Mouse (Mus musculus): ENCODE measurements around the gene Ncapg2. TPM values are rescaled to one million over a fixed set of nuclear protein-coding genes. Genes with fewer than 3 reads are reported as not detected.

Gene Ncapg2
- polyA plus RNA-seq, 1 experiment from 2014 or later, result 7.8 TPM

DNA sequence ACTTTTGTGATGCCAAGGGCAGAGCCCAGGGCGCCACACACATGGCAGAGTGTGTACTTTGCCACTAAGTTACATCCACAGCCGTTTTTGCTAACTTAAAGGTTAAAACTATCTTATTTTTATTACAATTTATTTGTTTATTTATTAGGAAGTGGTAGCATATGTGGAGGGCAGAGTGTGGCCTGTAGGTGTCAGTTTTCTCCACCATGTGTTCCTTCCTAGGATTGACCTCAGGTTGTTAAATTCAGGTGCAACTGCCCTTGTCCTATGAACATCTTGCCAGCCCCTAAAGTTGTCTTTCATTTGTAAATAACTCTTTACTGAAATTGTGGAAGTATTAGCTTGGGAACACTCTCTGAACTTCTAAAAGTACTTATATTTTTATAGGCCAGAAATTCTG is 20.2 kb downstream of the Ncapg2 start:
- Histone ChIP-seq H3K27me3 (ENCODE audit: control insufficient read depth, insufficient read depth, low read length) (no peaks in the 10 kb centered on the region), H3K27ac (replicated peaks) (no peak overlapping the region), H3K4me2 (replicated peaks; ENCODE audit: low read depth) (no peak overlapping the region), H3K9ac (ENCODE audit: low read length) (no peak overlapping the region), H3K4me3 (ENCODE audit: low read depth, low read length) (no peak overlapping the region), H3K36me3 (ENCODE audit: control insufficient read depth, insufficient read depth, low read length) (peaks cover 11% of the 10 kb centered on the region), H3K4me1 (replicated peaks; ENCODE audit: control insufficient read depth, insufficient read depth) (no peaks in the 10 kb centered on the region), H3K9me3 (ENCODE audit: control insufficient read depth, low read length) (no peaks in the 10 kb centered on the region)
- 86% methylated on average over 2 of the region's 2 CpGs for WGBS
- TF ChIP-seq CTCF (IDR thresholded peaks at IDR 0.05; ENCODE audit: low read depth), result peak; percentile 16; the same call in 1 of the 2 replicates
- no peak for TF ChIP-seq EP300 (optimal IDR thresholded peaks at IDR 0.05)
- no peak for DNase-seq (ENCODE audit: low spot score)
- ATAC-seq (ENCODE audit: low FRiP score, low TSS enrichment), result no peak

GRCm38 (mm10) chr12:116433742-116434141 is 28.5 kb downstream of the Ncapg2 start:
- H3K9me3 ChIP-seq (ENCODE audit: control insufficient read depth, low read length), result no peaks in the 10 kb centered on the region
- 79% methylated on average over 2 of the region's 2 CpGs for WGBS
- ATAC-seq (ENCODE audit: low FRiP score, low TSS enrichment) (no peak), DNase-seq (ENCODE audit: low spot score) (no peak)
- H3K27me3 ChIP-seq (ENCODE audit: control insufficient read depth, insufficient read depth, low read length), result no peaks in the 10 kb centered on the region
- no peak overlapping the region for H3K4me3 ChIP-seq (ENCODE audit: low read depth, low read length)
- H3K4me2 ChIP-seq (replicated peaks; ENCODE audit: low read depth), result no peak overlapping the region
- TF ChIP-seq EP300 (optimal IDR thresholded peaks at IDR 0.05), result no peak
- no peak for TF ChIP-seq CTCF (IDR thresholded peaks at IDR 0.05; ENCODE audit: low read depth)
- no peak overlapping the region for H3K27ac ChIP-seq (replicated peaks)
- H3K4me1 ChIP-seq (replicated peaks; ENCODE audit: control insufficient read depth, insufficient read depth), result no peaks in the 10 kb centered on the region
- no peak overlapping the region for H3K9ac ChIP-seq (ENCODE audit: low read length)
- H3K36me3 ChIP-seq (ENCODE audit: control insufficient read depth, insufficient read depth, low read length), result peaks cover 7% of the 10 kb centered on the region

- no peaks in the 10 kb centered on the region for H3K27me3 ChIP-seq (ENCODE audit: control insufficient read depth, insufficient read depth, low read length)
- no peak overlapping the region for H3K4me2 ChIP-seq (replicated peaks; ENCODE audit: low read depth)
- no peak overlapping the region for H3K4me3 ChIP-seq (ENCODE audit: low read depth, low read length)
- no peak overlapping the region for H3K27ac ChIP-seq (replicated peaks)
- H3K9ac ChIP-seq (ENCODE audit: low read length), result no peak overlapping the region
- no peak for TF ChIP-seq CTCF (IDR thresholded peaks at IDR 0.05; ENCODE audit: low read depth)
- no peak for TF ChIP-seq EP300 (optimal IDR thresholded peaks at IDR 0.05)
- H3K9me3 ChIP-seq (ENCODE audit: control insufficient read depth, low read length), result no peaks in the 10 kb centered on the region
- H3K4me1 ChIP-seq (replicated peaks; ENCODE audit: control insufficient read depth, insufficient read depth), result no peaks in the 10 kb centered on the region
- WGBS, result 94% methylated on average over 2 of the region's 2 CpGs
- H3K36me3 ChIP-seq (ENCODE audit: control insufficient read depth, insufficient read depth, low read length), result peaks cover 7% of the 10 kb centered on the region
- ATAC-seq (ENCODE audit: low FRiP score, low TSS enrichment) (no peak), DNase-seq (ENCODE audit: low spot score) (no peak)
Measured at GRCm38 (mm10) chr12:116435232-116435631, 30.0 kb downstream of the Ncapg2 start.

GRCm38 (mm10) chr12:116436125-116436524 is 30.9 kb downstream of the Ncapg2 start:
- H3K9ac ChIP-seq (ENCODE audit: low read length), result no peak overlapping the region
- H3K4me1 ChIP-seq (replicated peaks; ENCODE audit: control insufficient read depth, insufficient read depth), result no peaks in the 10 kb centered on the region
- no peak for TF ChIP-seq EP300 (optimal IDR thresholded peaks at IDR 0.05)
- DNase-seq (ENCODE audit: low spot score) (no peak), ATAC-seq (ENCODE audit: low FRiP score, low TSS enrichment) (no peak)
- H3K27me3 ChIP-seq (ENCODE audit: control insufficient read depth, insufficient read depth, low read length), result no peaks in the 10 kb centered on the region
- H3K9me3 ChIP-seq (ENCODE audit: control insufficient read depth, low read length), result no peaks in the 10 kb centered on the region
- peaks cover 7% of the 10 kb centered on the region for H3K36me3 ChIP-seq (ENCODE audit: control insufficient read depth, insufficient read depth, low read length)
- H3K4me3 ChIP-seq (ENCODE audit: low read depth, low read length), result no peak overlapping the region
- no peak overlapping the region for H3K4me2 ChIP-seq (replicated peaks; ENCODE audit: low read depth)
- H3K27ac ChIP-seq (replicated peaks), result no peak overlapping the region
- 88% methylated on average over 3 of the region's 3 CpGs for WGBS

GRCm38 (mm10) chr12:116438591-116438990 is 33.4 kb downstream of the Ncapg2 start:
- 85% methylated on average over 5 of the region's 5 CpGs for WGBS
- Histone ChIP-seq H3K4me3 (ENCODE audit: low read depth, low read length) (no peak overlapping the region), H3K9me3 (ENCODE audit: control insufficient read depth, low read length) (no peaks in the 10 kb centered on the region), H3K36me3 (ENCODE audit: control insufficient read depth, insufficient read depth, low read length) (peaks cover 7% of the 10 kb centered on the region), H3K27me3 (ENCODE audit: control insufficient read depth, insufficient read depth, low read length) (no peaks in the 10 kb centered on the region), H3K27ac (replicated peaks) (no peak overlapping the region), H3K4me1 (replicated peaks; ENCODE audit: control insufficient read depth, insufficient read depth) (no peaks in the 10 kb centered on the region), H3K9ac (ENCODE audit: low read length) (no peak overlapping the region), H3K4me2 (replicated peaks; ENCODE audit: low read depth) (no peak overlapping the region)
- DNase-seq (ENCODE audit: low spot score), result no peak
- TF ChIP-seq EP300 (optimal IDR thresholded peaks at IDR 0.05), result no peak
- no peak for TF ChIP-seq CTCF (IDR thresholded peaks at IDR 0.05; ENCODE audit: low read depth)
- no peak for ATAC-seq (ENCODE audit: low FRiP score, low TSS enrichment)

DNA sequence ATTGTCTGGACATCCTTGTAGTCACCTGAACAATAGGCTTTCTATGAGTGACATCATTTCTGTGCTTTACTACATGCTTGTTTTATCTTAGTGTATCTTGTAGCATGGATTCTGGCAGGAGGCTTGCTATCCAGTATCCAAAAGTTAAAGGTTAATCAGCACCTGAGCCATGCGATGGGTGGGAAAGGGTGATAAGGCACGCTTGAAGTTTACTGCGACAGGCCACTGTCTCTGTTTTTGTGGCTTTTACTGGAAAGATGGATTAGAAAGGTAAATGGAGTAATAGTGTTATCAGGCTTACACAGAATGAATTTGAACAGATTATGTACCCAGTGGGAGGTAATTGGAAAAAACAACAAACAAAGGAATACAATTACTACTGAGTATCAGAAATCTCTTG is 37.0 kb downstream of the Ncapg2 start:
- Histone ChIP-seq H3K36me3 (ENCODE audit: control insufficient read depth, insufficient read depth, low read length) (peaks cover 10% of the 10 kb centered on the region; the same call in 1 of the 2 replicates), H3K4me2 (replicated peaks; ENCODE audit: low read depth) (no peak overlapping the region), H3K9ac (ENCODE audit: low read length) (no peak overlapping the region), H3K27ac (replicated peaks) (no peak overlapping the region), H3K4me3 (ENCODE audit: low read depth, low read length) (no peak overlapping the region), H3K4me1 (replicated peaks; ENCODE audit: control insufficient read depth, insufficient read depth) (no peaks in the 10 kb centered on the region), H3K9me3 (ENCODE audit: control insufficient read depth, low read length) (no peaks in the 10 kb centered on the region), H3K27me3 (ENCODE audit: control insufficient read depth, insufficient read depth, low read length) (no peaks in the 10 kb centered on the region)
- DNase-seq (ENCODE audit: low spot score) (no peak), ATAC-seq (ENCODE audit: low FRiP score, low TSS enrichment) (no peak)
- no peak for TF ChIP-seq CTCF (IDR thresholded peaks at IDR 0.05; ENCODE audit: low read depth)
- no peak for TF ChIP-seq EP300 (optimal IDR thresholded peaks at IDR 0.05)
- 77% methylated on average over 3 of the region's 3 CpGs for WGBS
